Mouse (Mus musculus): Measurements from ENCODE around the gene Dst. TPM values are rescaled to one million over a fixed set of nuclear protein-coding genes. Genes with fewer than 3 reads are reported as not detected.

Gene Dst
- total RNA-seq, 2 experiments from 2014 or later = 317 TPM

- DNase-seq = no peak
- intact Hi-C loops (cut with DNase I) = no loop called here
These were observed 338.1 kb downstream of the Dst start for GRCm38 (mm10) chr1:34245951-34246641.

GRCm38 (mm10) chr1:34246642-34246987, 338.6 kb downstream of the Dst start:
- no peak for DNase-seq
- intact Hi-C loops (cut with DNase I) = no loop called here

DNA sequence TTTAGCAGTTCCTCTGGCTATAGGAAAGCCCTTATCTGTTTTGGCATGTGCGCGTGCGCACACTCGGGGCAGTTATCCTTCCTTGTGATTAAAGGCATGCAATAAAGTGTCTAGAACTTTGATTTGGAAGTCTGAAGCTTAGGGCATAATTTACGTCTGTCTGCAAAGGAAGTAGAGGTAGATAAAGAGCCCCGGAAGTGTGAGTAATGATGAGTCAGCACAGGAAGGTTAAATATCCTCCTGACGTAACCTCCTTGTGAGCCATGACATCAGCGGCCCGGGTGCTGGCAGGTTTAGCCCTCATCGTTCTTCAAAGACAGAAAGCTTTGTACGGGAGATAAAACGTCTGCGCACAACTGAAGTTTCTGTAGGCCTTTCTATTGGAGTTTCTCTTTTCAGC, 343.1 kb downstream of the Dst start:
- intact Hi-C loops (cut with DNase I) = no loop called here

DNA sequence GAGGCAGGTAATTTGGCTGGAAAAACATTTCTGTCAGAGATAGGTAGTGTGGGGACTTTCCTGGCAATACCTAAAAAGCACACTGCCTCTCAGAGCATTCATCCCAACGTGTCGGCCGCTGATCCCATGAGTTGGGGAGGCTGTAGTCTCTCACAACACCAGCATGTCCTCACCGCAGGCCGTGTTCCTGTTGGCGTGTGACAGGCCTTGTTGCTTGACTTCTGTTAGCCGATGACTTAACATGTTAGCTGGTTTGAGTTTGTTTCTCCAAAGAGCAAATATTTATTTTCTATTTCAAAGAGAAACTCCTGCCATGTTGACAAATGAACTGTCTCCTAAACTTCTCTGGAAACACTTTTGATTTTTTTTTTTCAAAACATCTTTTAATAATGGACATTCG, 344.2 kb downstream of the Dst start:
- DNase-seq = no peak
- intact Hi-C loops (cut with DNase I) = no loop called here

More for the DNA sequence above, 343.1 kb downstream of the Dst start:
- DNase-seq = no peak

- intact Hi-C loops (cut with DNase I) = no loop called here
- DNase-seq = no peak
These were observed 345.9 kb downstream of the Dst start for GRCm38 (mm10) chr1:34253876-34254275.

DNA sequence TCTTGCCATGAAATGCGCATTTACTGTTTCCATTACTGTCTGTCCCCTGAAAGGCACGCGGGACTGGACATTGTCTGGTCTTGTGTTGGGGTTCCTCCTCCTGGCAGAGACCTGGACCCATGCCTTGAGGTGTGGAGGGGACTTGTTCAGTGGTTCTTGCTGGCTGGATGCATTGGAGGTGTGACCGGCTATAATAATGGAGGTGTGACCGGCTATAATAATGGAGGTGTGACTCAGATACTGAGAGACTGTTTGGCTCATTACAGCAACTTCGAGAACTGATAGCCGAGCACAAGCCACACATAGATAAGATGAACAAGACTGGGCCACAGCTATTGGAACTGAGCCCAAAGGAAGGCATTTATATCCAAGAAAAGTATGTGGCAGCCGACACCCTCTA, 351.9 kb downstream of the Dst start:
- intact Hi-C loops (cut with DNase I) = no loop called here
- no peak for DNase-seq

- intact Hi-C loops (cut with DNase I) = no loop called here
- DNase-seq = no peak
These were observed 353.0 kb downstream of the Dst start for GRCm38 (mm10) chr1:34261011-34261410.

- intact Hi-C loops (cut with DNase I) = loop anchor here (5.0 kb wide), 1 partner anchor 41 kb away; no protein-coding TSS in a partner anchor
- DNase-seq = peak; percentile 60 to 61
These were observed 360.5 kb downstream of the Dst start for GRCm38 (mm10) chr1:34268520-34268919.

GRCm38 (mm10) chr1:34269578-34269977, 361.6 kb downstream of the Dst start:
- DNase-seq = no peak
- intact Hi-C loops (cut with DNase I) = loop anchor here (5.0 kb wide), 1 partner anchor 42 kb away; no protein-coding TSS in a partner anchor

- intact Hi-C loops (cut with DNase I) = no loop called here
- DNase-seq = no peak
These were observed 365.9 kb downstream of the Dst start for GRCm38 (mm10) chr1:34273922-34274321.

DNA sequence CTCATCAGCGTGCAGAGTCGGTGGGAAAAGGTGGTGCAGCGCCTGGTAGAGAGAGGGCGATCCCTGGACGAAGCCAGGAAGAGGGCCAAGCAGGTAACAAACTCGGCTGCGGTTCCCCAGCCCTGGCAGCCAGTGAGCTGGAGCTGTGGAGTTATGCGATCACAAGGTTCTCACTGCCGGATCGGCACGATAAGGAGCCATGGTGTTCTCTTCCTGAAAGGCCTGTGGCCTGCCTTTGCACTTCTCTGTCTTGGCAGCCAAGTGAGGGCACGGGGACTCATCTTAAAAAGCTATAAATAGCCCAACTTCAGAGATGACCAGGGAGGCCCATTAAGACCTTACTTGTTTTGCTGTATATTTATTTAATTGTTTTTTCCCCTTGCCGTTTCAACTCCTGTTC, 367.8 kb downstream of the Dst start:
- intact Hi-C loops (cut with DNase I) = loop anchor here (5.0 kb wide), 1 partner anchor 137 kb away; no protein-coding TSS in a partner anchor

GRCm38 (mm10) chr1:34276756-34277155, 368.7 kb downstream of the Dst start:
- DNase-seq = no peak
- intact Hi-C loops (cut with DNase I) = loop anchor here (5.0 kb wide), 1 partner anchor 136 kb away; no protein-coding TSS in a partner anchor

More for the DNA sequence above, 367.8 kb downstream of the Dst start:
- no peak for DNase-seq

GRCm38 (mm10) chr1:34277259-34277658, 369.2 kb downstream of the Dst start:
- no peak for DNase-seq
- intact Hi-C loops (cut with DNase I) = loop anchor here (5.0 kb wide), 1 partner anchor 135 kb away; no protein-coding TSS in a partner anchor

GRCm38 (mm10) chr1:34283502-34283901, 375.5 kb downstream of the Dst start:
- no peak for DNase-seq
- intact Hi-C loops (cut with DNase I) = no loop called here

GRCm38 (mm10) chr1:34284979-34285378, 377.0 kb downstream of the Dst start:
- DNase-seq = no peak
- intact Hi-C loops (cut with DNase I) = loop anchor here (5.0 kb wide), 1 partner anchor 117 kb away; no protein-coding TSS in a partner anchor

GRCm38 (mm10) chr1:34287731-34288130, 379.7 kb downstream of the Dst start:
- intact Hi-C loops (cut with DNase I) = loop anchor here (5.0 kb wide), 1 partner anchor 115 kb away; no protein-coding TSS in a partner anchor

GRCm38 (mm10) chr1:34288181-34288580, 380.2 kb downstream of the Dst start:
- intact Hi-C loops (cut with DNase I) = loop anchor here (5.0 kb wide), 1 partner anchor 114 kb away; no protein-coding TSS in a partner anchor
- no peak for DNase-seq

More at GRCm38 (mm10) chr1:34287731-34288130, 379.7 kb downstream of the Dst start:
- no peak for DNase-seq

GRCm38 (mm10) chr1:34288721-34289471, 380.9 kb downstream of the Dst start:
- DNase-seq = no peak
- intact Hi-C loops (cut with DNase I) = loop anchor here (5.0 kb wide), 1 partner anchor 113 kb away; no protein-coding TSS in a partner anchor

DNA sequence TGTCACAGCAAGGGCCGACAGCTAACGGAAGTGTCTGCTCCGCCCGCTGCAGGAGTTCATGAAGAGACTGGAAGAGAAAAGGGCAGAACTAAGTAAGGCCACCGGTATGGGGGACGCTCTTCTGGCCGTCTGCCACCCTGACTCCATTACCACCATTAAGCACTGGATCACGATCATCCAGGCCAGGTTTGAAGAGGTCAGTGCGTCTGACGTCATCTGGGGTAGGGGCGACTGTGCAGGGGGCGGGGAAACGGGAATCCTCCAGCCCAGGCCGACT, 381.4 kb downstream of the Dst start:
- DNase-seq = no peak

DNA sequence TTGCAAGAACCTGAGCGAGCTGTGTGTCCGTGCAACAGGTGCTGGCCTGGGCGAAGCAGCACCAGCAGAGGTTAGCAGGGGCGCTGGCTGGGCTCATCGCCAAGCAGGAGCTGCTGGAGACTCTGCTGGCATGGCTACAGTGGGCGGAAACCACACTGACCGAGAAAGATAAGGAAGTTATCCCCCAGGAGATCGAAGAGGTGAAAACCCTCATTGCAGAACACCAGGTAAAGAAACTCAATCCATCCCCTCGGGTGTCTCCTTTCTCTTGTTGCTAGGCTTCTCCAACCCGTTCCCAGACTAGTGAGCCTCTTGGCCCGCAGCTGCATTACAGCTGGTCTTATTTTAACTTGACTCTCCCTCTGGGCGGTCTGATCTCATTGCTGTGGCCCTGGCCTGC, 382.3 kb downstream of the Dst start:
- intact Hi-C loops (cut with DNase I) = no loop called here
- peak; percentile 61 to 69 for DNase-seq

More for the DNA sequence above, 381.4 kb downstream of the Dst start:
- intact Hi-C loops (cut with DNase I) = loop anchor here (5.0 kb wide), 1 partner anchor 113 kb away; no protein-coding TSS in a partner anchor

GRCm38 (mm10) chr1:34293198-34293597, 385.2 kb downstream of the Dst start:
- DNase-seq = no peak
- intact Hi-C loops (cut with DNase I) = no loop called here
